Mouse (Mus musculus) lung, adult 2 months (tissue): ENCODE results near the gene Arid1b.

Experiments
- CTCF ChIP-seq: fragments of 200-500 bp; IDR thresholded peaks from 2 replicates; pipeline ENCODE4 v1.5.1; 2011; ENCODE audit warnings: mild to moderate bottlenecking, low read length, control low read depth; ENCODE audit not compliant: insufficient read depth
- POLR2A ChIP-seq: fragments of 200-500 bp; IDR thresholded peaks from 2 replicates; pipeline ENCODE4 v1.6.1; 2011; ENCODE audit warnings: low read depth, mild to moderate bottlenecking, control low read depth, low read length, borderline replicate concordance; ENCODE audit errors: extremely low read depth

- TF ChIP-seq CTCF, result no peak
- no peak for TF ChIP-seq POLR2A
Observed at GRCm38 (mm10) chr17:5345810-5346209, 351.7 kb downstream of the Arid1b start.
